Mouse (Mus musculus) lung, postnatal 0 days (tissue): ENCODE measurements around the gene Gm20517.

ENCODE experiments used
- CTCF ChIP-seq: IDR thresholded peaks from 2 replicates; pipeline ENCODE4 v1.5.1; 2016; ENCODE audit warnings: antibody characterized with exemption, mild to moderate bottlenecking
- EP300 ChIP-seq: IDR thresholded peaks from 2 replicates; pipeline ENCODE4 v1.6.1; 2016; ENCODE audit warnings: antibody characterized with exemption, mild to moderate bottlenecking, control low read depth

DNA sequence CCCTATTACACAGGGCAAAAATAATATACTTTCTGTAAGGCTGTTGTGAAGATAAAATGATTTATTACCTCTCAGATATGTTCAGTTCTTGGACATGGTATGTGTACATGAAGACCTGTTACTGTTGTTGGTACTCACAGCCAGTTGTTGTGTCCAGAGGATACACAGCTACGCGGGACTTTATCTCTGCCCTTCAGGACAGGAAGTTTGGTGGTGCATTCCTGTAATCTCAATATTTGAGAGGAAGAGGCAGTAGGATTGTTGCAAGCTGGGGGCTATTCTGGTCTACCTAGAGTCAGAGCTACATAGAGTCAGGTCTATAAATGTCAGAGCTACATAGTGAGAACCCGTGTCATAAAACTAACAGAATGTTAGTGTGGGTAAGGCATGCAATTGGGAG lies 20.3 kb upstream of the Gm20517 start:
- TF ChIP-seq CTCF (no peak), EP300 (no peak)
